Mouse (Mus musculus) induced T-regulatory cell, adult 2 months (primary cell): Measurements from ENCODE around the gene Fzr1.

Experiments used
- DNase-seq: peaks from one replicate; pipeline ENCODE4 v3.0.0-alpha.2; 2012; ENCODE audit warnings: low read depth

Gene Fzr1

GRCm38 (mm10) chr10:81355533-81355932, 22.8 kb downstream of the Fzr1 start:
- no peak for DNase-seq

- DNase-seq = no peak
Measured at GRCm38 (mm10) chr10:81354738-81355477, 23.4 kb downstream of the Fzr1 start.

GRCm38 (mm10) chr10:81351678-81352291, 26.5 kb downstream of the Fzr1 start:
- DNase-seq = peak; percentile 91

- peak; percentile 99 for DNase-seq
Measured at GRCm38 (mm10) chr10:81350351-81351063, 27.8 kb downstream of the Fzr1 start, which contains the start of gene Hmg20b. Hmg20b (minus strand) TSS chr10:81350480.

- no peak for DNase-seq
Measured at GRCm38 (mm10) chr10:81349961-81350350, 28.4 kb downstream of the Fzr1 start.

GRCm38 (mm10) chr10:81349146-81349545, 29.2 kb downstream of the Fzr1 start:
- peak; percentile 69 for DNase-seq

- peak; percentile 68 for DNase-seq
Measured at GRCm38 (mm10) chr10:81346453-81347067, 31.8 kb downstream of the Fzr1 start.

- no peak for DNase-seq
Measured at GRCm38 (mm10) chr10:81345162-81345534, 33.2 kb downstream of the Fzr1 start.

- DNase-seq = peak; percentile 67
Measured at GRCm38 (mm10) chr10:81344421-81345161, 33.7 kb downstream of the Fzr1 start.

- peak; percentile 54 for DNase-seq
Measured at GRCm38 (mm10) chr10:81342686-81343505, 35.4 kb downstream of the Fzr1 start, which contains the start of gene Gipc3. Gipc3 (minus strand) TSS chr10:81343266.

GRCm38 (mm10) chr10:81341333-81341949, 36.9 kb downstream of the Fzr1 start:
- peak; percentile 87 for DNase-seq

GRCm38 (mm10) chr10:81340551-81341332, 37.6 kb downstream of the Fzr1 start:
- DNase-seq = no peak

- DNase-seq = no peak
Measured at GRCm38 (mm10) chr10:81336558-81336957, 41.8 kb downstream of the Fzr1 start.

GRCm38 (mm10) chr10:81335393-81336340, 42.6 kb downstream of the Fzr1 start:
- DNase-seq = no peak

- DNase-seq = no peak
Measured at GRCm38 (mm10) chr10:81334324-81334723, 44.0 kb downstream of the Fzr1 start.

- no peak for DNase-seq
Measured at GRCm38 (mm10) chr10:81332277-81332676, 46.0 kb downstream of the Fzr1 start.

- DNase-seq = no peak
Measured at GRCm38 (mm10) chr10:81330007-81330406, 48.3 kb downstream of the Fzr1 start.

- DNase-seq = peak; percentile 71
Measured at GRCm38 (mm10) chr10:81329194-81329975, 48.9 kb downstream of the Fzr1 start.
